In genomic region chr6:66963651-66964050, GRCm38 (mm10) we compare ENCODE assay signal across 8 mouse cellular contexts.
DNase-seq lines count a peak whose midpoint lies in the region; ATAC-seq and TF ChIP-seq lines count a peak whose summit lies in the region.
"Not testable (repeated sequence)": the region's sequence is repeated elsewhere in the genome, so short reads cannot be mapped to it uniquely, and the experiment has no call there.

No protein-coding gene starts in this region.

- not testable (repeated sequence) for H3K79me2 ChIP-seq in MEL (ENCODE audit: control insufficient read depth, insufficient read depth, low read length, poor library complexity); heart, adult 2 months (replicated peaks; ENCODE audit: control insufficient read depth, insufficient read depth, low read length)

- H3K36me3 ChIP-seq in MEL (ENCODE audit: control insufficient read depth in 1 of 2, insufficient read depth in 2 of 2, low read length in 2 of 2); heart, adult 2 months (ENCODE audit: control insufficient read depth, insufficient read depth, low read length); intestine, postnatal 0 days (ENCODE audit: control insufficient read depth, insufficient read depth); liver, embryonic 14.5 days (replicated peaks; ENCODE audit: control insufficient read depth, insufficient read depth, low read depth); midbrain, postnatal 0 days (ENCODE audit: insufficient read depth, low read length): not testable (repeated sequence)

- H3K4me2 ChIP-seq in intestine, postnatal 0 days (replicated peaks; ENCODE audit: low read depth); liver, embryonic 14.5 days (ENCODE audit: low read depth); midbrain, postnatal 0 days (ENCODE audit: low read depth, low read length, poor library complexity, severe bottlenecking): not testable (repeated sequence)

- not testable (repeated sequence) for H3K27me3 ChIP-seq in MEL (ENCODE audit: control insufficient read depth in 1 of 2, insufficient read depth in 2 of 2, low read length in 2 of 2); heart, adult 2 months (ENCODE audit: control insufficient read depth, insufficient read depth, low read length); intestine, postnatal 0 days (replicated peaks; ENCODE audit: control insufficient read depth, insufficient read depth, low read length); liver, embryonic 14.5 days (ENCODE audit: control insufficient read depth, insufficient read depth, low read length); midbrain, postnatal 0 days (ENCODE audit: insufficient read depth, low read length)

- not testable (repeated sequence) for H3K27ac ChIP-seq in MEL (ENCODE audit: control insufficient read depth, low read depth, low read length); heart, adult 2 months; intestine, postnatal 0 days (ENCODE audit: low read depth, low read length); layer of hippocampus, adult 2 months; liver, embryonic 14.5 days; midbrain, postnatal 0 days (ENCODE audit: low read depth, low read length)

- not testable (repeated sequence) for ATAC-seq in intestine, postnatal 0 days; liver, embryonic 14.5 days (ENCODE audit: insufficient read depth); midbrain, postnatal 0 days (ENCODE audit: low FRiP score)

- TF ChIP-seq RAD21 in MEL (IDR thresholded peaks at IDR 0.05; ENCODE audit: low read depth, low read length): peak; percentile 8

- not testable (repeated sequence) for TF ChIP-seq EP300 in MEL (IDR thresholded peaks at IDR 0.05; ENCODE audit: low read depth in 1 of 2, low read length in 2 of 2); heart, adult 2 months (IDR thresholded peaks at IDR 0.05; ENCODE audit: insufficient read depth, low read depth, low read length); liver, embryonic 14.5 days (IDR thresholded peaks at IDR 0.05; ENCODE audit: low read depth)

- not testable (repeated sequence) for TF ChIP-seq POLR2A in MEL (IDR thresholded peaks at IDR 0.05; ENCODE audit: control insufficient read depth in 1 of 2, insufficient read depth in 1 of 2, low read depth in 1 of 2, low read length in 2 of 2, poor library complexity in 1 of 2); heart, adult 2 months (IDR thresholded peaks at IDR 0.05; ENCODE audit: insufficient read depth, low read depth, low read length)

- H3K9ac ChIP-seq in MEL (ENCODE audit: control insufficient read depth, low read depth, low read length, poor library complexity, severe bottlenecking); heart, adult 2 months (ENCODE audit: low read depth, low read length); intestine, postnatal 0 days (ENCODE audit: low read depth, low read length); liver, embryonic 14.5 days (replicated peaks); midbrain, postnatal 0 days (replicated peaks; ENCODE audit: low read length, poor library complexity, severe bottlenecking): not testable (repeated sequence)

- intact Hi-C loops in heart, adult 2 months (cut with DNase I): loop anchor here (2.0 to 10.0 kb wide), 3 partner anchors 73 to 361 kb away; partner anchors contain the start of gene Gadd45a

- 90% methylated on average over 3 of the region's 3 CpGs for WGBS in heart, adult 2 months
- WGBS in intestine, postnatal 0 days: 78% methylated on average over 3 of the region's 3 CpGs
- 66% methylated on average over 3 of the region's 3 CpGs for WGBS in liver, embryonic 14.5 days (ENCODE audit: insufficient replicate concordance)
- WGBS in midbrain, postnatal 0 days: 86% methylated on average over 3 of the region's 3 CpGs

- peak in 2 of 3 experiments; percentile 4 to 13; a peak in 1 of 6 replicates for TF ChIP-seq CTCF in MEL (IDR thresholded peaks at IDR 0.05 in 2 of 3, conservative IDR thresholded peaks at IDR 0.05 in 1 of 3; ENCODE audit: control insufficient read depth in 1 of 3, insufficient read depth in 1 of 3, low read depth in 2 of 3, low read length in 3 of 3, poor library complexity in 1 of 3, severe bottlenecking in 1 of 3)
- TF ChIP-seq CTCF in heart, adult 2 months (IDR thresholded peaks at IDR 0.05): peak; percentile 52
- TF ChIP-seq CTCF in intestine, postnatal 0 days (IDR thresholded peaks at IDR 0.05; ENCODE audit: low read depth): peak; percentile 37; the same call in 1 of the 2 replicates
- peak; percentile 55 for TF ChIP-seq CTCF in layer of hippocampus, adult 2 months (conservative IDR thresholded peaks at IDR 0.05)
- TF ChIP-seq CTCF in liver, embryonic 14.5 days (IDR thresholded peaks at IDR 0.05; ENCODE audit: low read depth): peak; percentile 46
- peak; percentile 23 for TF ChIP-seq CTCF in midbrain, postnatal 0 days (IDR thresholded peaks at IDR 0.05)

- H3K4me3 ChIP-seq in MEL (ENCODE audit: control insufficient read depth in 1 of 2, insufficient read depth in 1 of 2, low read depth in 2 of 2, low read length in 2 of 2); heart, adult 2 months; intestine, postnatal 0 days (ENCODE audit: low read depth, low read length); layer of hippocampus, adult 2 months; liver, embryonic 14.5 days (ENCODE audit: insufficient read depth in 1 of 2, low read depth in 2 of 2, low read length in 2 of 2); midbrain, postnatal 0 days (ENCODE audit: low read depth, low read length): not testable (repeated sequence)

- not testable (repeated sequence) for DNase-seq in MEL (ENCODE audit: low read depth, low spot score); heart, adult 2 months; layer of hippocampus, adult 2 months (ENCODE audit: low spot score in 2 of 2); liver, embryonic 14.5 days (ENCODE audit: low read depth in 3 of 3, low spot score in 3 of 3); midbrain, postnatal 0 days (ENCODE audit: low spot score)
- peak; percentile 27 to 31 for DNase-seq in cerebellum, postnatal 10 days
- peak; percentile 39 for DNase-seq in thymus, postnatal 4 days

- H3K9me3 ChIP-seq in MEL (replicated peaks; ENCODE audit: insufficient read depth, low read length); intestine, postnatal 0 days (ENCODE audit: control insufficient read depth); liver, embryonic 14.5 days (ENCODE audit: control insufficient read depth, low read length); midbrain, postnatal 0 days (ENCODE audit: low read length): not testable (repeated sequence)

- peaks cover 8 to 15% of the 10 kb centered on the region in 2 experiments; a peak in 3 of 4 replicates for H3K4me1 ChIP-seq in MEL (ENCODE audit: control insufficient read depth in 1 of 2, insufficient read depth in 2 of 2, low read length in 2 of 2)
- peaks cover 13% of the 10 kb centered on the region for H3K4me1 ChIP-seq in heart, adult 2 months (ENCODE audit: control insufficient read depth, insufficient read depth, low read length)
- H3K4me1 ChIP-seq in intestine, postnatal 0 days (replicated peaks; ENCODE audit: control insufficient read depth, insufficient read depth, low read length); midbrain, postnatal 0 days (ENCODE audit: insufficient read depth, low read length): not testable (repeated sequence)
- H3K4me1 ChIP-seq in liver, embryonic 14.5 days (replicated peaks; ENCODE audit: control insufficient read depth in 2 of 2, insufficient read depth in 2 of 2, low read length in 1 of 2): peaks cover 3 to 16% of the 10 kb centered on the region in 2 experiments
